Mouse (Mus musculus) urinary bladder, postnatal 0 days (tissue): Measurements from ENCODE around the gene Tent5d. TPM values are rescaled to one million over a fixed set of nuclear protein-coding genes. Genes with fewer than 3 reads are reported as not detected.

Source experiments
- polyA plus RNA-seq: library from polyadenylated mRNA; unstranded; fragments of >200 nt; fragmentation: Nextera tagmentation; extraction: Ambion mirVana; gene quantifications from 2 replicates; pipeline ENCODE4 v1.2.1, GENCODE M21; 2015

Gene Tent5d
- polyA plus RNA-seq, result not detected in 2 replicates

GRCm38 (mm10) chrX:107792290-107792689 lies at the start of gene Tent5d:
Gene Tent5d (plus strand): TSS chrX:107792590.

GRCm38 (mm10) chrX:107816218-107816554 lies 23.8 kb downstream of the Tent5d start, which contains the start of gene 2610002M06Rik:
Gene 2610002M06Rik (minus strand): TSS chrX:107816334.

Other genes with a start within 250 kb of the Tent5d start
- not detected in 2 replicates for gene Tbx22, start 124.6 kb upstream of the Tent5d start, polyA plus RNA-seq
- gene 2610002M06Rik, start 23.7 kb downstream of the Tent5d start, polyA plus RNA-seq, result 8.9 and 9.2 TPM in 2 replicates
- gene Gm732, start 155.9 kb downstream of the Tent5d start, polyA plus RNA-seq, result not detected in 2 replicates